Mouse (Mus musculus) heart, embryonic 12.5 days (tissue): ENCODE measurements around the gene Wnt5a. TPM values are rescaled to one million over a fixed set of nuclear protein-coding genes. Genes with fewer than 3 reads are reported as not detected.
A peak's percentile ranks its signal among the peaks of the same experiment; 100 is the strongest.

Source experiments
- ATAC-seq: fragments of 200-750 bp; cut with Nextera tagmentation; 2 replicates; pipeline ENCODE4 v1.8.0; 2017; ENCODE audit warnings: moderate TSS enrichment, moderate library complexity; ENCODE audit not compliant: insufficient number of reproducible peaks, low FRiP score
- H3K27ac ChIP-seq: fragments of 300-500 bp; sonication (generic); 2 replicates; pipeline ENCODE4 v1.5.1; 2016; ENCODE audit warnings: mild to moderate bottlenecking, moderate library complexity; ENCODE audit not compliant: poor library complexity, severe bottlenecking
- H3K27me3 ChIP-seq: fragments of 300-500 bp; sonication (generic); replicated peaks from 2 replicates; pipeline ENCODE4 v1.6.1; 2016; ENCODE audit warnings: mild to moderate bottlenecking, moderate library complexity
- H3K36me3 ChIP-seq: fragments of 300-500 bp; sonication (generic); 2 replicates; pipeline ENCODE4 v1.6.1; 2016; ENCODE audit warnings: mild to moderate bottlenecking, moderate library complexity
- H3K4me1 ChIP-seq: fragments of 300-500 bp; sonication (generic); replicated peaks from 2 replicates; pipeline ENCODE4 v1.6.1; 2016; ENCODE audit warnings: mild to moderate bottlenecking
- H3K4me2 ChIP-seq: fragments of 300-500 bp; sonication (generic); 2 replicates; pipeline ENCODE4 v1.6.1; 2016; ENCODE audit warnings: mild to moderate bottlenecking, moderate library complexity
- H3K4me3 ChIP-seq: fragments of 300-500 bp; sonication (generic); 2 replicates; pipeline ENCODE4 v1.5.1; 2016; ENCODE audit warnings: mild to moderate bottlenecking
- H3K9ac ChIP-seq: fragments of 300-500 bp; sonication (generic); 2 replicates; pipeline ENCODE4 v1.6.1; 2016; ENCODE audit warnings: mild to moderate bottlenecking, moderate library complexity
- H3K9me3 ChIP-seq: fragments of 300-500 bp; sonication (generic); replicated peaks from 2 replicates; pipeline ENCODE4 v1.6.1; 2016; ENCODE audit warnings: mild to moderate bottlenecking, moderate library complexity
- WGBS: fragments of 180-500 bp; shearing (Covaris S2); methylation state at CpG from one replicate; pipeline ENCODE4 v1.1.7; 2016; 5-methylcytosine and 5-hydroxymethylcytosine counted together
- polyA plus RNA-seq: library from polyadenylated mRNA; unstranded; fragments of >200 nt; fragmentation: Nextera tagmentation; extraction: Ambion mirVana; gene quantifications from 2 replicates; pipeline ENCODE4 v1.2.1, GENCODE M21; 2016

Gene Wnt5a
- polyA plus RNA-seq, 1 experiment from 2014 or later = 40.6 TPM

DNA sequence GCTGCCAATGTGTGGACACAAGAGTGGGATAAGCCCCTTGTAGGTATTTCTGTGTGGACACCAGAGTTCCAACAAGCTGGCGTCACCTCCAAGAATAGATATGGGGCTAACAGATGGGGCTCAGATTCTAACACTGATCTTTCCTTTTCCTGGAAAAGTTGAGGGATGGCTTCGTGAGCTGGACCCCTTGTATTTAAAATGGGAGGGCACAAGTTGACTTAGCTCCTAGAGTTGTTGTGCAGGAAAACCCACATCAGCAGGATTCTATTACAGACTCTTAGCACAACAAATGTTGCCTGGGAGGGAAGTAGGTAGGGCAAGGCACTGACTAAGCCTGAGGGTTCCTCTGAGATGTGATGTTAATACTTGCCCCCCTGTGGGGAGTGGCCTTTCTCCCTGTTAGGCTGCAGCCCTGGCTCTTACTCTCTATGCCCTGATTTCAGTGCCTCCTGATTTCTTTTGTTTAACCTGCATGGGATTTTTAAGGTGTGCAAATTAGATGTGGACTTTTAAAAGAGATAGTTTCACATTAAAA is 23.7 kb downstream of the Wnt5a start:
- no peak overlapping the region for H3K4me3 ChIP-seq
- H3K4me1 ChIP-seq = peaks cover 13% of the 10 kb centered on the region
- H3K4me2 ChIP-seq = no peak overlapping the region
- no peak overlapping the region for H3K27ac ChIP-seq
- no peaks in the 10 kb centered on the region for H3K9me3 ChIP-seq
- 69% methylated on average over 2 of the region's 2 CpGs for WGBS
- H3K27me3 ChIP-seq = no peaks in the 10 kb centered on the region
- no peak for ATAC-seq
- H3K9ac ChIP-seq = no peak overlapping the region
- H3K36me3 ChIP-seq = peaks cover 11% of the 10 kb centered on the region

DNA sequence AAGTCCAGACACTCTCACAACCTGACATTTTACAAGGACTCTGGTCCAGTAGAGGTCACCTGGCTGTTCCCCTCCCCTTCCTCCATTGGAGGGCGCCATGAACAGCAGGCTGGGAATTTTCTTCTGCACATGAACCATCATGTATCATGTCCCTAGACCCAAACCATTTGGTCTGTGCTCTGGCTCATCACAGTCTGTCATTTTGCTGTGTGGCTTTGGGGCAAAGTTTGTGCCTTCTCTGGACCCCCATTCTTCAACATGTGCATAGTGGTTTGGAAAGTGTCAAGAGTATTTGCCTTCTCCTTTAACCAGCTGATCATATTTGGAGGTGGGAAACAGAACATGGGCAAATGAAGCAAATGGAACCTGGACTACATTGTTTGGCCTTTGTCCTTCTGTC is 27.0 kb downstream of the Wnt5a start:
- no peaks in the 10 kb centered on the region for H3K9me3 ChIP-seq
- no peak overlapping the region for H3K9ac ChIP-seq
- peaks cover 18% of the 10 kb centered on the region for H3K4me1 ChIP-seq
- no peaks in the 10 kb centered on the region for H3K36me3 ChIP-seq
- no peak for ATAC-seq
- no peak overlapping the region for H3K4me2 ChIP-seq
- no peak overlapping the region for H3K27ac ChIP-seq
- 25% methylated on average over 1 of the region's 1 CpGs for WGBS
- no peak overlapping the region for H3K4me3 ChIP-seq
- H3K27me3 ChIP-seq = no peaks in the 10 kb centered on the region

DNA sequence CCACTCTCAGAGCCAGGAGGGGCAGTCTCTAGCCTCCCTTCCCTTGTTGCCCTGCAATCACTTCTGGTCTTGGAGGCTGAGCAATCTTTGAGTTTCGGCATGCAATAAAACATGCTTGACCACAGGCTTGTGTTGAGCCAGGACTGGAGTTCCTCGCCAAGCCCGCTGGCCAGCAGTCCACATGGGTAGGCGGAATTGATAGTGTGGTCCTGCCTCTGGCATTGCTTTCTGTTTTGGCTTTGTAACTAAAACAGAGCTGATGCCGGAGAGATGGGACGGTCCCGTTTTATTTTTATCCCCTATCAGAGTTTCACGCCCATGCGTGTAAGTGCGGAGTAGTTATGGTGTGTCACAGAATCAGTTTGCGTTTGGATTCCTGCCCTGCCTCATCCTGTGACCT is 28.4 kb downstream of the Wnt5a start:
- no peak overlapping the region for H3K9ac ChIP-seq
- H3K4me3 ChIP-seq = no peak overlapping the region
- peaks cover 15% of the 10 kb centered on the region for H3K4me1 ChIP-seq
- no peaks in the 10 kb centered on the region for H3K27me3 ChIP-seq
- no peaks in the 10 kb centered on the region for H3K9me3 ChIP-seq
- H3K36me3 ChIP-seq = no peaks in the 10 kb centered on the region
- H3K4me2 ChIP-seq = peak overlapping the region; percentile 51
- H3K27ac ChIP-seq = no peak overlapping the region
- no peak for ATAC-seq
- whole genome bisulfite sequencing = 45% methylated on average over 11 of the region's 11 CpGs

DNA sequence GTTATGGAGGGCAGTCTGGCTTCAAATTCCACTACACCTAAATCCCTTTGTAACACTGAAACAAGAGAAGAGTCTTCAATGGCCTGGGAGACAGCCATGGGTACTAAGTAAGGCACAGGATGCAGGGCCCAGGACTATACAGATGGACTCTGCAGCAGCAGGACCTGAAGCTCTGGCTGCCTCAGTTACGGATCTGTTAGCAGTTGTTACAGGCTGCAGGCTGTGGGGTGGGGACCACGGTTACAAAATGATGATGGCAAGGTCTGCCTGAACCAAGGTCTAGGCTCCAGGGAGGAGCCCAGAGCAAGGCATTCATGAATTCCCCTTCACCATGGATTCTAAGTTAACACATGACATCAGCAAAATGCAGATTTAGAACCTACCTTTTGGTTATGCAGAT is 29.3 kb downstream of the Wnt5a start:
- no peak overlapping the region for H3K4me2 ChIP-seq
- no peak for ATAC-seq
- peaks cover 15% of the 10 kb centered on the region for H3K4me1 ChIP-seq
- H3K9ac ChIP-seq = no peak overlapping the region
- no peak overlapping the region for H3K27ac ChIP-seq
- H3K4me3 ChIP-seq = no peak overlapping the region
- H3K27me3 ChIP-seq = no peaks in the 10 kb centered on the region
- H3K36me3 ChIP-seq = no peaks in the 10 kb centered on the region
- H3K9me3 ChIP-seq = no peaks in the 10 kb centered on the region
- WGBS = 73% methylated on average over 2 of the region's 2 CpGs

DNA sequence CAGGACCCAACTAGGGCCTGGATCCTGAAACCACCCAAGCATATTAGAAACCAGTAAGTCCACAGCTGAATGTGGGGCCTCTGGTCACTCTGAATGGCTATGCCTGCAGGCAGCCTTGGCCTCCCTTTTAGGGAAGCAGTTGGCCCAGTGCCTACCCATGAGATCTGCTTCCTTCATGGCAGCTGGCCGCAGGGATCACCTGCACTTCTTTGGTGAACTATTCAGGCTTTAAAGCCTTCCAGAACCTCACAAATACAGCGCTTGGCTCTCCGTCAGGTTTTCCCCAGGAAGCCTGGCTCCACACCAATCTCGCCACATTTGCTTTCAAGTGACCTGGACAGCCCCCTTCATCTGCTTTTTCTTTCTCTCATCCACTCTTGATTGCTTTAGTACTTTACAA is 31.3 kb downstream of the Wnt5a start:
- Histone ChIP-seq H3K4me2 (no peak overlapping the region), H3K9me3 (no peaks in the 10 kb centered on the region), H3K27ac (no peak overlapping the region), H3K4me3 (no peak overlapping the region), H3K4me1 (peaks cover 15% of the 10 kb centered on the region), H3K27me3 (no peaks in the 10 kb centered on the region), H3K36me3 (no peaks in the 10 kb centered on the region), H3K9ac (no peak overlapping the region)
- ATAC-seq = no peak
- 76% methylated on average over 4 of the region's 4 CpGs for WGBS

DNA sequence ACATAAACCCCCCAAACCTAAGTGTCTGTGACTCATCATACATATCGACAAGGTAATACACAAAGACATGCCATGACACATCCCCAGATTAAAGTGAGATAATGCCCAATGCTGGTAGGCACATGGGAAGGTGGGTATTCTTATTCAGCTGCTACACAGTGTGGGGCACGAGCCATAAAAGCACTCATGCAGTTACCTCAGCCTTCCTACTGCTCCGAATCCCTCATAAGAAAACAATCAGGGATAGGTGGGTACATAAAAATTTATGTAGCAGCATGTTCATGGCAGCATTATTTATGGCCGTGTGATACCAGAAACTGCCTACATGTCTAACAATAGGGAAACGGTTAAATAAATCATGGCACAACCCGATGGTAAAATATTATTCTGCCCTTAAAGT is 35.0 kb downstream of the Wnt5a start:
- Histone ChIP-seq H3K27me3 (peaks cover 9% of the 10 kb centered on the region; the same call in 1 of the 2 replicates), H3K4me1 (peaks cover 8% of the 10 kb centered on the region; the same call in 1 of the 2 replicates), H3K27ac (no peak overlapping the region), H3K36me3 (no peaks in the 10 kb centered on the region), H3K4me2 (no peak overlapping the region), H3K4me3 (no peak overlapping the region), H3K9me3 (no peaks in the 10 kb centered on the region), H3K9ac (no peak overlapping the region)
- WGBS = 81% methylated on average over 6 of the region's 6 CpGs
- ATAC-seq = no peak

DNA sequence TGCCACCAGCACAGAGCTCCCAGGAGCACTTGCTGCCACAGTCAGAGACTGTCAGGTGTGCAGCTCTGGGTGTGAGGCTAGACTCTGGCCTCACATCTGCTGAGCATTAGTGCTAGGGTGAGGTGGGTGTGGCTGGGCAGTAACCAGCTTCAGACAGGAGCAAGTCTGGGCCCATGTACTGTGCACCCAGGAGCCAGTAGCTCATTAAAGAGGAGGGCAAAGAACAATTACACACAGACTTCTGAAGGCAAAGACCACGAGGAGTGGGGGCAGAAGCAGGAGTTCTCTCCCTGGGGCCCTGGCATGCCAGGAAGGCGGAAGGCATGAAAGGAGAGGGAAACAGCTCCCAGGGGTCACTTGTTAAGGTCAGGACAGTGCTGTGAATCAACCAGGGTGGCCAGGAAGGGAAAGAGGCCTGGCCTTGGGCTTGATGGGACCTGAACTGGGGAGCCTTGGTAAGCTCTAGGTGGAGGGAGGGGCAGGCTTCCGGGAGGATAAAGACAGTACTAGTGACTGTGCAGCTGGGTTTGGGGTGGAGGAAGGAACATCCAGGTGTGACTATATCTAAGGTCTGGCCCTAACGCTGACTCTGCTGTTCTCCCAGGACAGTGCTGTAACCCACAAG is 37.7 kb downstream of the Wnt5a start:
- no peak for ATAC-seq
- H3K9me3 ChIP-seq = no peaks in the 10 kb centered on the region

DNA sequence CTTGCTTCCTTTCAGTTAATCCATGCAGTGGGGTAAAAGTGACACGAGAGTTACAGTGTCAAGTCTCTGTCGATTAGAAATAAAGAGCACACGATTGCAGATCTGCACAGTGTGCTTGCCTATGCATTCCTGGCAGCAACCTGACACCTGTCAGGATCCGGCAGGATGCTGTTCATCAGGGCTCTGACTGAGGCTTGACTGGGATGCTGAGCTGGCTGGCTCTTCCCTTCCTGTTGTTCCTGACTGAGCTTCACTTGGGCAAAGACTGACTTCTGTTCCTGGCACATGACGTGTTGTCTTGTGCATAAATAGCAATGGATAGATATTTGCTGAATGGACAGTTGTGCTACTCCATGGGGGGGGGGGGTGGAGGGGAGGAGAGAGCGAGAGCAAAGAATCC is 57.3 kb downstream of the Wnt5a start:
- no peak overlapping the region for H3K27ac ChIP-seq
- ATAC-seq = no peak
- H3K4me3 ChIP-seq = no peak overlapping the region
- H3K9me3 ChIP-seq = no peaks in the 10 kb centered on the region
- 47% methylated on average over 6 of the region's 6 CpGs for WGBS
- H3K9ac ChIP-seq = no peak overlapping the region
- no peaks in the 10 kb centered on the region for H3K27me3 ChIP-seq
- H3K4me2 ChIP-seq = no peak overlapping the region
- H3K36me3 ChIP-seq = no peaks in the 10 kb centered on the region
- H3K4me1 ChIP-seq = no peaks in the 10 kb centered on the region

More for the DNA sequence above, 37.7 kb downstream of the Wnt5a start:
- H3K36me3 ChIP-seq = no peaks in the 10 kb centered on the region
- H3K9ac ChIP-seq = no peak overlapping the region
- H3K4me1 ChIP-seq = 0 out of 2 replicates have a peak, but pooled peaks cover 3% of the 10 kb centered on the region
- no peak overlapping the region for H3K4me2 ChIP-seq
- no peak overlapping the region for H3K27ac ChIP-seq
- no peak overlapping the region for H3K4me3 ChIP-seq
- whole genome bisulfite sequencing = 71% methylated on average over 4 of the region's 4 CpGs
- peaks cover 9% of the 10 kb centered on the region; the same call in 1 of the 2 replicates for H3K27me3 ChIP-seq
